Mouse (Mus musculus) small intestine, adult 2 months (tissue): ENCODE results near the gene Ttn.

ENCODE experiments used
- CTCF ChIP-seq: fragments of 200-500 bp; IDR thresholded peaks from 2 replicates; pipeline ENCODE4 v1.5.1; 2012; ENCODE audit warnings: low read depth, mild to moderate bottlenecking, control low read depth, inconsistent platforms, low read length, moderate library complexity, mixed read lengths; ENCODE audit not compliant: insufficient replicate concordance, insufficient read length; ENCODE audit errors: extremely low read depth
- POLR2A ChIP-seq: fragments of 200-500 bp; IDR thresholded peaks from 2 replicates; pipeline ENCODE4 v1.6.1; 2012; ENCODE audit warnings: low read depth, mild to moderate bottlenecking, control low read depth, inconsistent platforms, low read length, moderate library complexity

- TF ChIP-seq CTCF (no peak), POLR2A (no peak)
Measured at GRCm38 (mm10) chr2:76899886-76900285, 82.5 kb downstream of the Ttn start.
